Mouse (Mus musculus) CH12.LX (cell line): ENCODE measurements around the gene B3galt1. TPM values are rescaled to one million over a fixed set of nuclear protein-coding genes. Genes with fewer than 3 reads are reported as not detected.

ENCODE experiments used
- DNase-seq: peaks from one replicate; pipeline ENCODE4 v3.0.0-alpha.2; 2013; ENCODE audit errors: extremely low read depth
- H3K27ac ChIP-seq: 2 replicates; pipeline ENCODE4 v1.5.1; 2012; ENCODE audit warnings: low read depth, mild to moderate bottlenecking, control low read depth, moderate library complexity; ENCODE audit not compliant: insufficient read depth
- H3K27me3 ChIP-seq: replicated peaks from 2 replicates; pipeline ENCODE3; 2012; ENCODE audit warnings: inconsistent platforms
- H3K36me3 ChIP-seq, 2 experiments: replicated peaks in 1 of 2; 2 replicates each; pipeline versions ENCODE3 to v1.6.1; 2012; ENCODE audit warnings: inconsistent platforms in 1 of 2, low read length in 1 of 2, mild to moderate bottlenecking in 1 of 2, mixed read lengths in 1 of 2, moderate library complexity in 1 of 2; ENCODE audit not compliant: control insufficient read depth in 1 of 2, insufficient read depth in 1 of 2
- H3K4me1 ChIP-seq, 2 experiments: 2 replicates each; pipeline ENCODE4 v1.6.1; 2012; ENCODE audit warnings: inconsistent platforms in 1 of 2, moderate library complexity in 1 of 2; ENCODE audit not compliant: insufficient read depth in 2 of 2, control insufficient read depth in 1 of 2
- H3K4me2 ChIP-seq: 2 replicates; pipeline ENCODE4 v1.6.1; 2012; ENCODE audit warnings: low read depth, mild to moderate bottlenecking, control low read depth; ENCODE audit not compliant: poor library complexity, insufficient read depth, severe bottlenecking
- H3K4me3 ChIP-seq, 3 experiments: fragments of 150-350 bp in 1 of 3; sonication (generic) in 1 of 3; replicated peaks in 1 of 3; 2 replicates each; pipeline versions ENCODE3 to v1.5.1; 2011 to 2012; ENCODE audit warnings: low read depth in 2 of 3, low read length in 2 of 3, mild to moderate bottlenecking in 2 of 3, moderate library complexity in 2 of 3, control low read depth in 1 of 3, improper control_type of control experiment in 1 of 3, inconsistent platforms in 1 of 3, mixed read lengths in 1 of 3; ENCODE audit not compliant: poor library complexity in 1 of 3
- H3K79me2 ChIP-seq: replicated peaks from 2 replicates; pipeline ENCODE4 v1.6.1; 2012; ENCODE audit warnings: mild to moderate bottlenecking, moderate library complexity; ENCODE audit not compliant: control insufficient read depth, poor library complexity, insufficient read depth, severe bottlenecking; ENCODE audit errors: extremely low read depth
- H3K9ac ChIP-seq: 2 replicates; pipeline ENCODE4 v1.6.1; 2012; ENCODE audit warnings: low read depth, mild to moderate bottlenecking, control low read depth, moderate library complexity; ENCODE audit not compliant: insufficient read depth
- H3K9me3 ChIP-seq: replicated peaks from 2 replicates; pipeline ENCODE3; 2012; ENCODE audit warnings: low read length, inconsistent platforms, mixed read lengths
- CHD1 ChIP-seq: IDR thresholded peaks from 2 replicates; pipeline ENCODE4 v1.6.1; 2012; ENCODE audit warnings: low read depth, low read length, improper control_type of control experiment, inconsistent platforms
- CTCF ChIP-seq, 2 experiments: IDR thresholded peaks in 1 of 2; conservative IDR thresholded peaks in 1 of 2; 2 replicates each; pipeline ENCODE4 v1.5.1; 2011 to 2012; ENCODE audit warnings: low read depth in 2 of 2, low read length in 2 of 2, improper control_type of control experiment in 1 of 2, inconsistent platforms in 1 of 2, mild to moderate bottlenecking in 1 of 2, moderate library complexity in 1 of 2
- E2F4 ChIP-seq: IDR thresholded peaks from 2 replicates; pipeline ENCODE4 v1.6.1; 2011; ENCODE audit warnings: low read depth, low read length, improper control_type of control experiment; ENCODE audit not compliant: insufficient replicate concordance
- EP300 ChIP-seq: IDR thresholded peaks from 2 replicates; pipeline ENCODE4 v1.6.1; 2011; ENCODE audit warnings: low read length, improper control_type of control experiment
- HCFC1 ChIP-seq: IDR thresholded peaks from 2 replicates; pipeline ENCODE4 v1.6.1; 2012; ENCODE audit warnings: low read depth, mild to moderate bottlenecking, inconsistent platforms, low read length, improper control_type of control experiment
- IRF4 ChIP-seq: IDR thresholded peaks from 2 replicates; pipeline ENCODE4 v1.6.1; 2014; ENCODE audit warnings: low read depth, mild to moderate bottlenecking, inconsistent platforms, low read length, improper control_type of control experiment
- JUND ChIP-seq: conservative IDR thresholded peaks from 2 replicates; pipeline ENCODE4 v1.6.1; 2011; ENCODE audit warnings: low read depth, low read length, improper control_type of control experiment
- MAFK ChIP-seq: IDR thresholded peaks from 2 replicates; pipeline ENCODE4 v1.6.1; 2011; ENCODE audit warnings: low read length, improper control_type of control experiment; ENCODE audit not compliant: insufficient replicate concordance
- MXI1 ChIP-seq: IDR thresholded peaks from 2 replicates; pipeline ENCODE4 v1.6.1; 2011; ENCODE audit warnings: mild to moderate bottlenecking, low read depth, low read length, improper control_type of control experiment
- NELFE ChIP-seq: IDR thresholded peaks from 2 replicates; pipeline ENCODE4 v1.6.1; 2011; ENCODE audit warnings: low read depth, low read length, improper control_type of control experiment
- NRF1 ChIP-seq: IDR thresholded peaks from 2 replicates; pipeline ENCODE4 v1.6.1; 2014; ENCODE audit warnings: low read depth, mild to moderate bottlenecking, inconsistent platforms, low read length, improper control_type of control experiment, moderate library complexity
- POLR2A ChIP-seq: IDR thresholded peaks from 2 replicates; pipeline ENCODE4 v1.6.1; 2011; ENCODE audit warnings: low read depth, mild to moderate bottlenecking, improper control_type of control experiment, low read length
- POLR2AphosphoS2 ChIP-seq: IDR thresholded peaks from 2 replicates; pipeline ENCODE4 v1.6.1; 2011; ENCODE audit warnings: low read depth, low read length, improper control_type of control experiment
- RCOR1 ChIP-seq: conservative IDR thresholded peaks from 2 replicates; pipeline ENCODE4 v1.6.1; 2012; ENCODE audit warnings: low read depth, mild to moderate bottlenecking, inconsistent platforms, low read length, improper control_type of control experiment
- SMC3 ChIP-seq: IDR thresholded peaks from 2 replicates; pipeline ENCODE4 v1.6.1; 2011; ENCODE audit warnings: low read depth, low read length, improper control_type of control experiment
- TBP ChIP-seq: conservative IDR thresholded peaks from 2 replicates; pipeline ENCODE4 v1.6.1; 2011; ENCODE audit warnings: low read depth, low read length, improper control_type of control experiment
- USF2 ChIP-seq: conservative IDR thresholded peaks from 2 replicates; pipeline ENCODE4 v1.6.1; 2011; ENCODE audit warnings: low read depth, low read length, improper control_type of control experiment
- dilution Hi-C: fragments of 300-500 bp; cut with MboI; formaldehyde crosslinking; loops from 2 replicates; pipeline ENCODE4 v1.14.3; 2020; ENCODE audit warnings: low sequenced_read_pairs; ENCODE audit not compliant: extremely low pct_unique_long_range_greater_than_20kb, extremely low pct_ligation_motif_present
- in situ Hi-C: fragments of 300-500 bp; cut with MboI; formaldehyde crosslinking; loops from 3 replicates; pipeline ENCODE4 v1.14.3; 2019; ENCODE audit warnings: low sequenced_read_pairs, low pct_ligation_motif_present, low pct_unique_long_range_greater_than_20kb, mixed read lengths
- polyA plus RNA-seq: library from polyadenylated mRNA; unstranded; fragments of >175 nt; gene quantifications from 2 replicates; pipeline ENCODE4 v1.2.1, GENCODE M21; 2012; ENCODE audit warnings: low read depth; ENCODE audit not compliant: insufficient read length
- total RNA-seq, 2 experiments: library from RNA; depleted of rRNA; stranded (reverse); fragments of 300-350 nt in 1 of 2; fragments of >200 nt in 1 of 2; gene quantifications; 2 replicates each; pipeline ENCODE4 v1.2.3; 2012 to 2014

The B3galt1 gene
- not detected in 2 replicates for total RNA-seq (2012; rRNA removed)
- not detected in 2 replicates for total RNA-seq (2014; rRNA removed)
- not detected in 2 replicates for polyA plus RNA-seq

- no peak within 1 kb of the TSS for H3K27ac ChIP-seq
- no peak within 1 kb of the TSS for H3K4me3 ChIP-seq
- dilution Hi-C loops: no loop called here
- in situ Hi-C loops: no loop called here
- H3K4me1 ChIP-seq: no peaks in the 10 kb centered on the region
- no peaks in the 10 kb centered on the region for H3K36me3 ChIP-seq
- no peaks in the 10 kb centered on the region for H3K27me3 ChIP-seq
- TF ChIP-seq CTCF (conservative IDR thresholded peaks at IDR 0.05 in 1 of 2, IDR thresholded peaks at IDR 0.05 in 1 of 2; ENCODE audit: low read depth in 2 of 2, low read length in 2 of 2) (no peak), IRF4 (no peak), CHD1 (no peak), SMC3 (no peak), HCFC1 (no peak), NRF1 (no peak), EP300 (no peak), RCOR1 (no peak), MAFK (no peak)
- peaks cover 36% of the 10 kb centered on the region for H3K9me3 ChIP-seq
- no peak within 1 kb of the TSS for H3K9ac ChIP-seq
- H3K79me2 ChIP-seq: no peaks in the 10 kb centered on the region
- no peak for DNase-seq
- no peak within 1 kb of the TSS for H3K4me2 ChIP-seq
Measured at GRCm38 (mm10) chr2:67565480-67566331, at the start of gene B3galt1. TSS of gene B3galt1 (plus strand) at chr2:67565871.

DNA sequence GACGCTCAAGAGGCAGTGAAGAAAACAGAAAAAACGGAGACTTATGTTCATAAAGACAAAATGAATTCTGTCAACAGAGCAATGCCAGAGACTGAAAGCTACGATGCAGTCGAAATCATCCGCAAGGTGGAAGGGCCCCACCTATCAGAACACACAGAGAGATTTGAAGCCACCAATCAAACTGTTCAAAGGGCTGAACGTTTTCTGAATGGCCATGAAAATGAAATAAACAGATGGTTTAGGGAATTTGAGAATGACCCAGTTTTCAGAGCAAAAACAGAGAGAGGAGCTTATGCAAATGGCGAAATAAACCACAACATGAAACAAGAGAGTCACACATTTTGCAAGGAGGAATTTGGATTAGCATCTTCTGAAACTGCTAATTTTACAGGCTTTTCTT is 49.3 kb upstream of the B3galt1 start:
- H3K27me3 ChIP-seq: no peaks in the 10 kb centered on the region
- H3K4me3 ChIP-seq: no peak overlapping the region
- DNase-seq: no peak
- H3K9me3 ChIP-seq: peaks cover 78% of the 10 kb centered on the region
- H3K36me3 ChIP-seq: no peaks in the 10 kb centered on the region
- dilution Hi-C loops: no loop called here
- in situ Hi-C loops: no loop called here
- no peaks in the 10 kb centered on the region for H3K79me2 ChIP-seq
- no peak overlapping the region for H3K4me2 ChIP-seq
- TF ChIP-seq E2F4: no peak
- no peak overlapping the region for H3K27ac ChIP-seq
- H3K9ac ChIP-seq: no peak overlapping the region
- H3K4me1 ChIP-seq: no peaks in the 10 kb centered on the region

DNA sequence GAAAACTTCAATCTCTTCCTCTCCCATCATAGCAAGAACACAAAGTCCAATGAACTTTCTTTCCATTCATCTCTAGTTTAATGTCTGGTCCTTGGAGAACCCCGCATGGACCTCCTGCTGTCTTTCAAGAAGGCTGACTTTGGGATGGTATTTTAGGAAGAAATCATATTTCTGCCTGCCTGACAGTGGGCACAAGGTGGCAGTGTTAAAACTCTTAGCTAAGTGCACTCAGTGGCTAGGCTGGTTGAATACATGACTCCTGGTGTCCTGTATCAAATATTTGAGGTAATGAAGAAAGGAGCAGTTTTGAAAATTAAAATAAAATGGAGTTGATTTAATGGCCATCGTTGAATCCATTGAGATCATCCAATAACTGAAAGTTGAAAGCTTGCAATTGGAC is 30.3 kb upstream of the B3galt1 start:
- no peak overlapping the region for H3K27ac ChIP-seq
- no peak overlapping the region for H3K4me2 ChIP-seq
- H3K9ac ChIP-seq: no peak overlapping the region
- dilution Hi-C loops: no loop called here
- DNase-seq: no peak
- TF ChIP-seq POLR2AphosphoS2 (no peak), TBP (no peak), NELFE (no peak), JUND (no peak), MAFK (no peak), POLR2A (no peak), USF2 (no peak), NRF1 (no peak), IRF4 (no peak), MXI1 (no peak)
- TF ChIP-seq, all 38 proteins: peak for 0
- Histone ChIP-seq H3K4me3 (no peak overlapping the region), H3K36me3 (no peaks in the 10 kb centered on the region), H3K27me3 (no peaks in the 10 kb centered on the region), H3K4me1 (no peaks in the 10 kb centered on the region), H3K79me2 (no peaks in the 10 kb centered on the region), H3K9me3 (peaks cover 57% of the 10 kb centered on the region)
- in situ Hi-C loops: no loop called here
